ENCODE assay signal across 8 mouse cellular contexts in genomic region chr4:140405993-140406881, GRCm38 (mm10).
A peak's percentile ranks its signal among the peaks of the same experiment; 100 is the strongest.
DNase-seq lines count a peak whose midpoint lies in the region; ATAC-seq and TF ChIP-seq lines count a peak whose summit lies in the region.

No protein-coding gene starts in this region.

- peak; percentile 66 for TF ChIP-seq CTCF in intestine, postnatal 0 days (IDR thresholded peaks at IDR 0.05; ENCODE audit: low read depth)

- H3K9ac ChIP-seq in embryonic facial prominence, embryonic 12.5 days, result 0 out of 2 replicates have a peak overlapping the region, but pooled peaks have one; percentile 42
- H3K9ac ChIP-seq in intestine, postnatal 0 days (ENCODE audit: low read depth, low read length), result no peak overlapping the region
- no peak overlapping the region for H3K9ac ChIP-seq in midbrain, embryonic 12.5 days (replicated peaks)

- H3K4me2 ChIP-seq in embryonic facial prominence, embryonic 12.5 days (replicated peaks), result no peak overlapping the region
- H3K4me2 ChIP-seq in intestine, postnatal 0 days (replicated peaks; ENCODE audit: low read depth), result no peak overlapping the region
- peak overlapping the region; percentile 22 for H3K4me2 ChIP-seq in midbrain, embryonic 12.5 days (replicated peaks)

- no peaks in the 10 kb centered on the region for H3K27me3 ChIP-seq in embryonic facial prominence, embryonic 12.5 days
- no peaks in the 10 kb centered on the region for H3K27me3 ChIP-seq in intestine, postnatal 0 days (replicated peaks; ENCODE audit: control insufficient read depth, insufficient read depth, low read length)
- no peaks in the 10 kb centered on the region for H3K27me3 ChIP-seq in midbrain, embryonic 12.5 days

- H3K27ac ChIP-seq in embryonic facial prominence, embryonic 12.5 days, result no peak overlapping the region
- no peak overlapping the region for H3K27ac ChIP-seq in intestine, postnatal 0 days (ENCODE audit: low read depth, low read length)
- H3K27ac ChIP-seq in midbrain, embryonic 12.5 days (replicated peaks), result peak overlapping the region; percentile 79

- H3K4me1 ChIP-seq in embryonic facial prominence, embryonic 12.5 days, result peaks cover 8% of the 10 kb centered on the region
- H3K4me1 ChIP-seq in intestine, postnatal 0 days (replicated peaks; ENCODE audit: control insufficient read depth, insufficient read depth, low read length), result no peaks in the 10 kb centered on the region
- H3K4me1 ChIP-seq in midbrain, embryonic 12.5 days, result peaks cover 24% of the 10 kb centered on the region

- 20% methylated on average over 6 of the region's 7 CpGs for WGBS in embryonic facial prominence, embryonic 12.5 days
- WGBS in intestine, postnatal 0 days, result 35% methylated on average over 7 of the region's 7 CpGs
- 15% methylated on average over 6 of the region's 7 CpGs for WGBS in midbrain, embryonic 12.5 days

- H3K36me3 ChIP-seq in embryonic facial prominence, embryonic 12.5 days, result no peaks in the 10 kb centered on the region
- H3K36me3 ChIP-seq in intestine, postnatal 0 days (ENCODE audit: control insufficient read depth, insufficient read depth), result no peaks in the 10 kb centered on the region
- no peaks in the 10 kb centered on the region for H3K36me3 ChIP-seq in midbrain, embryonic 12.5 days

- no peak overlapping the region for H3K4me3 ChIP-seq in embryonic facial prominence, embryonic 12.5 days
- H3K4me3 ChIP-seq in intestine, postnatal 0 days (ENCODE audit: low read depth, low read length), result no peak overlapping the region
- H3K4me3 ChIP-seq in midbrain, embryonic 12.5 days, result no peak overlapping the region

- DNase-seq in kidney, adult 9 months, result peak; percentile 6
- DNase-seq in kidney, postnatal 25 days, result no peak
- no peak for DNase-seq in frontal cortex, adult 2 months (ENCODE audit: extremely low spot score in 1 of 2, low spot score in 1 of 2)
- DNase-seq in urinary bladder, postnatal 25 days (ENCODE audit: low spot score), result no peak
- no peak for DNase-seq in spleen, adult 12 weeks (ENCODE audit: low spot score)

- no peak; the same call in 1 of the 2 replicates for ATAC-seq in embryonic facial prominence, embryonic 12.5 days (ENCODE audit: insufficient number of reproducible peaks, insufficient read depth, low FRiP score, low TSS enrichment)
- no peak for ATAC-seq in intestine, postnatal 0 days
- peak; percentile 89 for ATAC-seq in midbrain, embryonic 12.5 days (ENCODE audit: low FRiP score, low read depth)

- no peaks in the 10 kb centered on the region for H3K9me3 ChIP-seq in embryonic facial prominence, embryonic 12.5 days
- H3K9me3 ChIP-seq in intestine, postnatal 0 days (ENCODE audit: control insufficient read depth), result no peaks in the 10 kb centered on the region
- H3K9me3 ChIP-seq in midbrain, embryonic 12.5 days, result no peaks in the 10 kb centered on the region
